Mouse (Mus musculus) intestine, embryonic 15.5 days (tissue): ENCODE results near the gene Dusp3. TPM values are rescaled to one million over a fixed set of nuclear protein-coding genes. Genes with fewer than 3 reads are reported as not detected.

Source experiments
- ATAC-seq: fragments of 200-750 bp; cut with Nextera tagmentation; 2 replicates; pipeline ENCODE4 v1.8.0; 2017; ENCODE audit warnings: moderate TSS enrichment, moderate library complexity
- H3K27ac ChIP-seq: fragments of 300-500 bp; sonication (generic); 2 replicates; pipeline ENCODE4 v1.5.1; 2015; ENCODE audit warnings: mild to moderate bottlenecking, inconsistent platforms
- H3K27me3 ChIP-seq: fragments of 300-500 bp; sonication (generic); replicated peaks from 2 replicates; pipeline ENCODE4 v1.6.1; 2015; ENCODE audit warnings: inconsistent platforms
- H3K36me3 ChIP-seq: fragments of 300-500 bp; sonication (generic); 2 replicates; pipeline ENCODE4 v1.6.1; 2015; ENCODE audit warnings: inconsistent platforms
- H3K4me1 ChIP-seq: fragments of 300-500 bp; sonication (generic); replicated peaks from 2 replicates; pipeline ENCODE4 v1.6.1; 2015; ENCODE audit warnings: inconsistent platforms
- H3K4me2 ChIP-seq: fragments of 300-500 bp; sonication (generic); replicated peaks from 2 replicates; pipeline ENCODE4 v1.6.1; 2015; ENCODE audit warnings: mild to moderate bottlenecking, inconsistent platforms
- H3K4me3 ChIP-seq: fragments of 300-500 bp; sonication (generic); replicated peaks from 2 replicates; pipeline ENCODE4 v1.5.1; 2015; ENCODE audit warnings: inconsistent platforms
- H3K9ac ChIP-seq: fragments of 300-500 bp; sonication (generic); 2 replicates; pipeline ENCODE4 v1.6.1; 2015; ENCODE audit warnings: inconsistent platforms
- H3K9me3 ChIP-seq: fragments of 300-500 bp; sonication (generic); 2 replicates; pipeline ENCODE4 v1.6.1; 2016; ENCODE audit warnings: inconsistent platforms
- WGBS: fragments of 180-500 bp; shearing (Covaris S2); methylation state at CpG from one replicate; pipeline ENCODE4 v1.1.7; 2015; 5-methylcytosine and 5-hydroxymethylcytosine counted together
- polyA plus RNA-seq: library from polyadenylated mRNA; unstranded; fragments of >200 nt; fragmentation: Nextera tagmentation; extraction: Ambion mirVana; gene quantifications from 2 replicates; pipeline ENCODE4 v1.2.1, GENCODE M21; 2015

Gene Dusp3
- polyA plus RNA-seq, 1 experiment from 2014 or later = 26.5 TPM

DNA sequence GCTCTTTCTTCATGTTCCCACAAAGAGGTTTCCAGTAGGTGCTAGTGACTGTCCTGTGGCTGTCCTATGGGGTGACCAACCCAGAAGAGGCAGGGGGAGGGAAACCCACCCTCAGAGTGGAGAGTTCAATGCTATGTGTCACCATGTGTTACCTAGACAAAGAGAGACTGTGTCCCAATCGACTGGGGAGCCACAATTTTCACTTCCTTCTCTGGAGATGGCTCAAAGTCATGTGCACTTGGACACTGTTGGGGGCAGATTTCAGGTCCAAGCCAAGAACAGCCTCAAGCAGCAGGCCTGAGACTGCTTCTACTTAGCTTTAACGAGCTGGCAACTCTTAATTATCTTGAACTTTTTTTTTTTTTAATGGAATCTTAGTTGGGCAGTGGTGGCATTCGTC is 14.7 kb downstream of the Dusp3 start:
- no peak overlapping the region for H3K4me3 ChIP-seq
- no peak overlapping the region for H3K9ac ChIP-seq
- 81% methylated on average over 3 of the region's 3 CpGs for WGBS
- no peak for ATAC-seq
- no peak overlapping the region for H3K4me2 ChIP-seq
- no peaks in the 10 kb centered on the region for H3K9me3 ChIP-seq
- H3K27me3 ChIP-seq = peaks cover 9% of the 10 kb centered on the region
- no peak overlapping the region for H3K27ac ChIP-seq
- no peaks in the 10 kb centered on the region for H3K4me1 ChIP-seq
- no peaks in the 10 kb centered on the region; the same call in 1 of the 2 replicates for H3K36me3 ChIP-seq

DNA sequence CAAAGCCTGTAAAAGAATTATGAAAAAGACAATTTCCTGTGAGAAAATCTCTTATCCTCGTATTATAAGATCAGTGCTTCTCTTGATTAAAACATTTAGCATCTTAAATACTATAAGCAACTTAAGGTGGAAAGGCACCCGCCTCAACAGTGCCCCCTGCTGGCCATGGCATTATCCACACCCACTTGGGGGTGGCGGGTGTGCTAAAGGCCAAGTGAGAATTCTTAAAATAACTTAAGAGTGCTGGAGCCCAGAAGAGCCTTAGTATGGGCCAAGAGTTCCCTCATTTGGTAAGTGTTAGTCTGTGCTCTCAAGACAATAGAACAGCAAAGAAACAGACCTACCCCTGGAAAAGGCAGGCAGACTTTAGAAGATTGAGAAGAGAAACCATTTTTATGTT is 15.4 kb downstream of the Dusp3 start:
- Histone ChIP-seq H3K9ac (no peak overlapping the region), H3K36me3 (no peaks in the 10 kb centered on the region; the same call in 1 of the 2 replicates), H3K4me1 (no peaks in the 10 kb centered on the region), H3K27ac (no peak overlapping the region), H3K4me2 (no peak overlapping the region), H3K9me3 (no peaks in the 10 kb centered on the region), H3K4me3 (no peak overlapping the region), H3K27me3 (peaks cover 16% of the 10 kb centered on the region)
- no peak for ATAC-seq
- WGBS = 48% methylated on average over 3 of the region's 3 CpGs

DNA sequence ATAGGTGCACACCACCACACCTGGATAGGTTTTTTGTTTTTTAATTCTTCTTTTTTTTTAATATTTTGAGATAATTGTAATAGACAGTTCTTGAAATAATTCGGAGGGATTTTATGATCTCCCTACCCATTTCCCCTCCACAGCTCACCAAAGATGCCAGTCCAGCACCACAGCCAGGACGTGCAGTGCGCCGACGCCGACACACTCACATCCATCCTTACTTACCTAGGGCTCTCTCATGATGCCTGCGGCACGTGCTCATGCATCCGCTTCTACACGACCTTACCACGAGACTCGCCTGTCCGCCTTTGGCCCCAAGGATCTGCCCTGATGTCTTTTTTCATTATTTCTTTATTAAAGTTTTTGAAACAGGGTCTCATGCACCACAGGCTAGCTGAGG is 17.0 kb downstream of the Dusp3 start:
- WGBS = 76% methylated on average over 13 of the region's 13 CpGs
- no peak for ATAC-seq
- Histone ChIP-seq H3K27me3 (peaks cover 32% of the 10 kb centered on the region), H3K9ac (no peak overlapping the region), H3K27ac (no peak overlapping the region), H3K4me2 (no peak overlapping the region), H3K9me3 (no peaks in the 10 kb centered on the region), H3K36me3 (no peaks in the 10 kb centered on the region), H3K4me1 (no peaks in the 10 kb centered on the region), H3K4me3 (no peak overlapping the region)

DNA sequence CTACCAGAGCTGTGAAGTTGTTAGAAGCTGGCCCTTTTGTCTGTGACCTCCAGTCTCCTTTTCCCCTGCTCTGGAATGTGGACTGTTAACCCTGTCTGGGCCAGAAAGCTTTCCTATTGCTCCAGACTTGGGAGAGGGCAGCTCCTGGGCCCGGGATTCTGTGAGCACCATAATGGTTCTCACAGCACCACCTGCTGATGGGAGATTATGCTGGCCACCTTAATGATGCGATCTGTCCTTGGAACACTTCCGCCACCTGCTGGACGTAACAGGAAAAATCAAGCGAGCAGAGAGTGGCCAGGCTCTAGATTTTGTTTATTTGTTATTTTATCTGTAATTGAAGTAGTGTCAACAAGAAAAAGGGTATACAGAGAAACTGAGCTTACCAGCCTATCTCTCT is 18.0 kb downstream of the Dusp3 start:
- H3K4me1 ChIP-seq = peaks cover 4% of the 10 kb centered on the region
- no peaks in the 10 kb centered on the region for H3K9me3 ChIP-seq
- no peak overlapping the region for H3K9ac ChIP-seq
- H3K27me3 ChIP-seq = peaks cover 42% of the 10 kb centered on the region
- H3K27ac ChIP-seq = no peak overlapping the region
- no peak overlapping the region for H3K4me2 ChIP-seq
- under 1% methylated on average over 5 of the region's 5 CpGs for WGBS
- no peaks in the 10 kb centered on the region for H3K36me3 ChIP-seq
- ATAC-seq = peak; percentile 69
- no peak overlapping the region for H3K4me3 ChIP-seq

DNA sequence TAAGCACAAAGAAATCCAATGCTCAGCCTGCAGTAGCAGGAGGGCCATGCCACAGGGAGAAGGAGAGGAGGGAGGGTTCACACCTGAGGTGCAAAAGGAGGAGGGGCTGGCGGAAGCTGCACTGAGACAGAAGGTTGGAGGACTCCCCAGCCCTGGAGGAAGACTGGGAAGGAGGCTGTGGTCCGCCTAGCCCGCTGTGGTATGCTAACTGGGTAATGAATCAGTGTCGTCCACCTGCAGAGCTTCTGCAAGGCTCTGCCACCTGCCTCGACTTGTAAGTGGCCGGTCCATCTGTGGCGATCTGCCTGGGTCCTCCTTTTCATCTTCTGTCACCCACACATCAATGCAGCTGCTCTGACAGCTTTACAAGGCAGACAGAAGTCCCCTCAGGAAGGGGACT is 18.5 kb downstream of the Dusp3 start:
- Histone ChIP-seq H3K9me3 (no peaks in the 10 kb centered on the region), H3K27ac (no peak overlapping the region), H3K4me2 (no peak overlapping the region), H3K4me1 (peaks cover 9% of the 10 kb centered on the region), H3K9ac (no peak overlapping the region), H3K4me3 (no peak overlapping the region), H3K27me3 (peaks cover 47% of the 10 kb centered on the region), H3K36me3 (no peaks in the 10 kb centered on the region)
- no peak for ATAC-seq
- WGBS = 20% methylated on average over 7 of the region's 7 CpGs

DNA sequence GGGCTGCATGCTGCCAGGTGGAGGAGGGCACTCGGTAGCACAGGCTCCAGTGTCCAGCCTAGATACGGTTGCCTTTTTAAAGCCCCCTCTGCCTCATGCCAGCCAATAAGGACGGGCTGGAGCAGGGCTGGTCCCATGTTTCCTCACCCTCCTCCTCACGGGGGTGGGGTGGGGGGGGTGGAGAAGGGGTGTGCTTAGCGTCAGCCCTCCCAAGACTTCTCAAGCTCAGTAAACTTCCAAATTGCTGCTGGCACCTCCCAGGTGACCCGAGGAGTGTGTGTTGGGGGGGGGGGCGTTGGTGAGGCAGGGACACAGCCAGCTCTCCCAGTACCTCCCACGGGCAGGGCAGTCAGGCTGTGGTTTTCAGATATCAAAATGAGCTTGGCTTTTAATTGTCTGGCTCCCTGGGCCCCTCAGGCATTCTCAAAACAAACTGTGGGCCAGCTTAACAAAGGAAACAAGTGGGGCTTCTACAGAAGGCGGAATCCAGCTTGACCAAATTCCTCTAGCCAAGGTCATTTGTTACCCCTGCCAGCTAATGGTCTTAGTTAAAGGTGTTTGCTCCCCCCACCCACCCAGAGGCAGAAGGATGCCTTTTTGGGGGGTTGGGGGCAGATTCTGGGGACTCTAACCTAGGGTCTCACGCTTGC is 19.7 kb downstream of the Dusp3 start, which contains the start of gene Sost:
Sost (minus strand) TSS at position 51 of the 650 bp plus-strand sequence.
- 31% methylated on average over 10 of the region's 10 CpGs for WGBS
- Histone ChIP-seq H3K36me3 (no peaks in the 10 kb centered on the region), H3K27me3 (peaks cover 58% of the 10 kb centered on the region), H3K4me3 (no peak within 1 kb of the TSS), H3K9me3 (no peaks in the 10 kb centered on the region), H3K9ac (no peak within 1 kb of the TSS), H3K4me2 (no peak within 1 kb of the TSS), H3K27ac (no peak within 1 kb of the TSS), H3K4me1 (peaks cover 14% of the 10 kb centered on the region)
- no peak for ATAC-seq

DNA sequence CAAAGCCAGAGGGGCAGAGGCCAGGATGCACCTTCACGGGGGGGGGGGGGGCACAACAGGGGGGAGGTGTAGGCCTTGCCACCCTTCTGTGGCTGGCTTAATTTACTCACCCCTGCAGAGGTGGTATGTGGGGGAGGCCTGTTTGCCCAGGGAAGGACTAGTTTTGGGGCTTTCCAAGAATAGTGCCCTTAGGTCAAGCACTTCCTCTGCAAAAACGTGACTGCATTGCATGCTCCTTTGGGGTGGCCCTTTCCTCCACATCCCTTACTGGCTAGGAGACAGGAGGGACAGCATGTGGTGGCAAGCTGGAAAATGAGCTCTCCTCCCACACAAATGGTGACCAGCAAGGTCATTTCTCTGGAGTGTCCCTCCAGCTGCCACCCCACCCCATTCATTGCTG is 21.3 kb downstream of the Dusp3 start:
- 7% methylated on average over 2 of the region's 2 CpGs for WGBS
- Histone ChIP-seq H3K36me3 (no peaks in the 10 kb centered on the region), H3K27ac (no peak overlapping the region), H3K9me3 (no peaks in the 10 kb centered on the region), H3K4me3 (no peak overlapping the region), H3K27me3 (peaks cover 73% of the 10 kb centered on the region), H3K4me2 (no peak overlapping the region), H3K4me1 (peaks cover 14% of the 10 kb centered on the region), H3K9ac (no peak overlapping the region)
- ATAC-seq = no peak

DNA sequence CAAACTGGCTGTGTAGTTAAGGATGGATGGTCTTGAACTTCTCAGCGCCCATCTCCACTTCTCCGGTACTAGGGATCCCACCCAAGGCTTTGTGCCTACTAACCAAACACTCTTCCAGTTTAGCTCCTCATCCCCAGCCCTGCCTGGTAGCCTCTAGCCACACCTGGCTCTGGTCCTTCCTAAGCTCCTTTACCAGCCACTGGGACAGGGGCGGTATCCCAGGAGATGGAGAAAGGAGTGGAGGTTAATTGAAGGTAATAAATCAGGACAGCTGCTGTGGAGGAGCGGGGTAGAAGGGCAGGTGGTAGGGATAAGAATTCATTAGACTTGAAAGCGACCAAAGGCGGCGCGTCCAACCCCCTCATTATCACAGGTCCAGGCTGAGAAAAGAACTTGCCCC is 22.2 kb downstream of the Dusp3 start:
- peaks cover 77% of the 10 kb centered on the region for H3K27me3 ChIP-seq
- 10% methylated on average over 8 of the region's 8 CpGs for WGBS
- H3K9ac ChIP-seq = no peak overlapping the region
- ATAC-seq = no peak; the same call in 1 of the 2 replicates
- peak overlapping the region; percentile 98; the same call in 1 of the 2 replicates for H3K4me2 ChIP-seq
- H3K27ac ChIP-seq = no peak overlapping the region
- no peaks in the 10 kb centered on the region for H3K9me3 ChIP-seq
- H3K36me3 ChIP-seq = no peaks in the 10 kb centered on the region
- H3K4me3 ChIP-seq = no peak overlapping the region
- H3K4me1 ChIP-seq = peaks cover 14% of the 10 kb centered on the region

DNA sequence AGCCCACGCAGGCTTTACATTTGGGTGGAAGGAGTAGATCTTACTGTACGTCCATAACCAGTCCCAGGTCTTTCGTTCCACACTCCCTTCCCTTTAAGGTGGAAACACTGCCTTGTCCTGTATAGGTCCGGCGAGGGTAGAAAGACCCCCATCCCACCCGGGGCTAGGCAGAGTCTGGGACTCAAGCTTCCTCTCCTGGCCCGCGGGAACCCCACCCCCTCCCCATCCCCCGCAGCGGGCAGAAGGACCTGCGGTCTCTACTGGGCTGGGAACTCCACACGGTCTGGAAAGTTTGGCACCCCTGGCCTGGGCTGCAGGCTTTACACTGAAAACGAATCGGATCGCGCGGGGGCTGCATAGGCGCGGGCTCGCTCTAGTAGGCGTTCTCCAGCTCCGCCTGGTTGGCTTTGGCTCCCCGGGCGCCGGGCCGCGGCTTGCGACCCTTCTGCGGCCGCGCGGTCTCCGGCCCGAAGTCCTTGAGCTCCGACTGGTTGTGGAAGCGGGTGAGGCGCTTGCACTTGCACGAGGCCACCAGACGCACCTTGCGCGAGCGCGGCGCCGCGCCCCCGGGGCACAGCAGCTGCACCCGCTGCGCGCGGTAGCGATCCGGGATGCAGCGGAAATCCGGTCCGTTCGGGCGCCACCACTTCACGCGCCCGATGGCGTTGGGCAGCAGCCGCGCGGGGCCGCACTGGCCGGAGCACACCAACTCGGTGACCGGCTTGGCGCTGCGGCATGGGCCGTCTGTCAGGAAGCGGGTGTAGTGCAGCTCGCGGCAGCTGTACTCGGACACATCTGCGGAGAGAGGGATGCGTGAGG is 23.1 kb downstream of the Dusp3 start:
- Histone ChIP-seq H3K4me1 (peaks cover 14% of the 10 kb centered on the region), H3K9me3 (no peaks in the 10 kb centered on the region), H3K27ac (no peak overlapping the region), H3K4me3 (peak overlapping the region; percentile 48), H3K36me3 (no peaks in the 10 kb centered on the region), H3K4me2 (peak overlapping the region; percentile 98), H3K27me3 (peaks cover 81% of the 10 kb centered on the region), H3K9ac (peak overlapping the region; percentile 42)
- 0 out of 2 replicates have a peak, but pooled peaks have one; percentile 40 for ATAC-seq
- WGBS = under 1% methylated on average over 78 of the region's 78 CpGs

DNA sequence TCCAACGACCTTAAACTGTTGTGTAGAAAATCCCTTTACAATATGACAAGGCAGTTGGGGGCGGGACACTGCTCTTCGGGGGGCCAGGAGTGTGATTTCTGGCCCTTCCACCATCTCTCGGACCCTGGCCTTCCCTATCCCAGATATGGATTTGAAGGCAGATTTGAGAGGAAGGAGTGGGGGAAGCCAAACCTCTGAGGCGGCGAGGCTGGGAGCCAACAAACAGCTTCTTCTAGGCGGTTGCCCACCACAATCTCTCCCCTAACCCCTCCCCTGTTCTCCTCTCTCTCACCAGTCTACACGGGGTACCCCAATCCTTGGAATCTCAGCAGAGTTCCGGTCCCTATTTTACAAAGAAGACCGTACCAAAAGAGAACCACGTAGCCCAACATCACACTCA is 23.8 kb downstream of the Dusp3 start:
- Histone ChIP-seq H3K9me3 (no peaks in the 10 kb centered on the region), H3K36me3 (no peaks in the 10 kb centered on the region), H3K4me1 (peaks cover 14% of the 10 kb centered on the region), H3K4me3 (no peak overlapping the region), H3K27me3 (peaks cover 84% of the 10 kb centered on the region), H3K27ac (no peak overlapping the region), H3K9ac (peak overlapping the region; percentile 42; the same call in 1 of the 2 replicates), H3K4me2 (peak overlapping the region; percentile 98; the same call in 1 of the 2 replicates)
- WGBS = 3% methylated on average over 11 of the region's 11 CpGs
- ATAC-seq = no peak

DNA sequence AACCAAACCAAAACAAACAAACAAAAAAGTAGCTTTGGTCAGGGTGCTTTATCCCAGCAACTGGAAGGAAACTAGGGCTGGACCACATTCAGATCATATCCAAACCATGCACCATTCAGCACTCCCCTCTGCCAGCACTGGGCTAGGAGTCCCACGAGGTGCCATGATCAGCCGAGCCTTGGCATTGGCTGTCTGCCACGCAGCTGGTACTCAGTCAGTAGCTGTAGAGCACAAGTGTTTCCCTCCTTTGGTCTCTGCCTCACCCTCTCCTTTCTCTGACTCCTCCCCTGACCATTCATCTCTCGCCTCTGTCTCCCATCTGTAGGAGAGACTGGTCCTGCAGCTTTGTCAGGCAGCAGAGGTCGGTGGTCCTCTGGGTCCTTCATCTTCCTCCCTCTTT is 29.3 kb downstream of the Dusp3 start:
- peaks cover 9% of the 10 kb centered on the region for H3K4me1 ChIP-seq
- no peak for ATAC-seq
- H3K27me3 ChIP-seq = peaks cover 30% of the 10 kb centered on the region
- no peaks in the 10 kb centered on the region for H3K36me3 ChIP-seq
- no peak overlapping the region for H3K4me3 ChIP-seq
- 62% methylated on average over 5 of the region's 5 CpGs for WGBS
- H3K4me2 ChIP-seq = no peak overlapping the region
- no peak overlapping the region for H3K9ac ChIP-seq
- H3K27ac ChIP-seq = no peak overlapping the region
- H3K9me3 ChIP-seq = no peaks in the 10 kb centered on the region

DNA sequence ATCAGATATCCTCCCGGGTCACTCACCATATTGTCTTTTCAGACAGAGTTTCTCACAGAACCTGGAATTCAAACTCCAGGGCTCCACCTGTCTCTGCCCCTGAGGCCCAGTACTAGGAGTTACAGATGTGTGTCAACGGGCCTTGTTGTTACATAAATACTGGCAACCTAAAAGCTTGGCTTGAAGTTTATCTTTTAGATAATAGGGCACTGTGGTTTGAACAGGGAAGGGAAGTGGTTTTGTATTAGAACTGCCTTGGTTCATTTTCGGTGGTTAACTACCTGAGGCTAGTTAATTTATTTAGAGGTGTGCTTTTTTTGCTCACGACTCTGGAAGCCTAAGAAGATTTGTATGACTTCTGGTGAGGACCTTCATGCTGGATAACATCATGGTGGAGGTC is 33.4 kb downstream of the Dusp3 start:
- WGBS = 52% methylated on average over 4 of the region's 4 CpGs
- no peak overlapping the region for H3K27ac ChIP-seq
- H3K4me3 ChIP-seq = no peak overlapping the region
- no peaks in the 10 kb centered on the region for H3K36me3 ChIP-seq
- no peak overlapping the region for H3K9ac ChIP-seq
- peak overlapping the region; percentile 35 for H3K4me2 ChIP-seq
- no peaks in the 10 kb centered on the region for H3K9me3 ChIP-seq
- H3K27me3 ChIP-seq = peaks cover 11% of the 10 kb centered on the region; the same call in 1 of the 2 replicates
- H3K4me1 ChIP-seq = peaks cover 9% of the 10 kb centered on the region
- no peak for ATAC-seq
